Mouse (Mus musculus): ENCODE results near the gene Rassf7. TPM values are rescaled to one million over a fixed set of nuclear protein-coding genes. Genes with fewer than 3 reads are reported as not detected.

Rassf7 gene
- polyA plus RNA-seq, 1 experiment from 2014 or later = 0.60 TPM

- H3K36me3 ChIP-seq (ENCODE audit: inconsistent target) = no peaks in the 10 kb centered on the region
- no peaks in the 10 kb centered on the region for H3K79me2 ChIP-seq (ENCODE audit: inconsistent target)
- 93% methylated on average over 14 of the region's 14 CpGs for WGBS (ENCODE audit: missing documents)
- no peak overlapping the region for H3K4me3 ChIP-seq (ENCODE audit: inconsistent target)
- H3K27ac ChIP-seq = no peak overlapping the region
Observed at GRCm38 (mm10) chr7:141210606-141211131, 5.0 kb upstream of the Rassf7 start.

- Histone ChIP-seq H3K27ac (no peak overlapping the region), H3K36me3 (ENCODE audit: inconsistent target) (no peaks in the 10 kb centered on the region), H3K4me3 (ENCODE audit: inconsistent target) (no peak overlapping the region), H3K79me2 (ENCODE audit: inconsistent target) (no peaks in the 10 kb centered on the region)
- WGBS (ENCODE audit: missing documents) = 92% methylated on average over 3 of the region's 3 CpGs
Observed at GRCm38 (mm10) chr7:141213133-141213532, 2.5 kb upstream of the Rassf7 start.

GRCm38 (mm10) chr7:141213605-141214235 lies 1.9 kb upstream of the Rassf7 start, which contains the start of gene Lmntd2:
TSS of gene Lmntd2 (minus strand) at chr7:141214080.
- WGBS (ENCODE audit: missing documents) = 94% methylated on average over 11 of the region's 11 CpGs
- H3K36me3 ChIP-seq (ENCODE audit: inconsistent target) = no peaks in the 10 kb centered on the region
- H3K27ac ChIP-seq = no peak within 1 kb of the TSS
- H3K4me3 ChIP-seq (ENCODE audit: inconsistent target) = no peak within 1 kb of the TSS; the same call in 1 of the 2 replicates
- no peaks in the 10 kb centered on the region for H3K79me2 ChIP-seq (ENCODE audit: inconsistent target)

GRCm38 (mm10) chr7:141214310-141214709 lies 1.4 kb upstream of the Rassf7 start:
- WGBS (ENCODE audit: missing documents) = 93% methylated on average over 3 of the region's 3 CpGs
- no peak overlapping the region for H3K4me3 ChIP-seq (ENCODE audit: inconsistent target)
- H3K79me2 ChIP-seq (ENCODE audit: inconsistent target) = no peaks in the 10 kb centered on the region
- H3K27ac ChIP-seq = no peak overlapping the region
- H3K36me3 ChIP-seq (ENCODE audit: inconsistent target) = no peaks in the 10 kb centered on the region

- 2% methylated on average over 30 of the region's 42 CpGs for WGBS (ENCODE audit: missing documents)
- Histone ChIP-seq H3K27ac (no peak overlapping the region), H3K36me3 (ENCODE audit: inconsistent target) (no peaks in the 10 kb centered on the region), H3K79me2 (ENCODE audit: inconsistent target) (no peaks in the 10 kb centered on the region), H3K4me3 (ENCODE audit: inconsistent target) (peak overlapping the region; percentile 59)
Observed at GRCm38 (mm10) chr7:141215880-141216733, 447 bp downstream of the Rassf7 start.

GRCm38 (mm10) chr7:141216894-141217293 lies 1.2 kb downstream of the Rassf7 start:
- Histone ChIP-seq H3K27ac (no peak overlapping the region), H3K4me3 (ENCODE audit: inconsistent target) (no peak overlapping the region), H3K36me3 (ENCODE audit: inconsistent target) (no peaks in the 10 kb centered on the region), H3K79me2 (ENCODE audit: inconsistent target) (no peaks in the 10 kb centered on the region)
- WGBS (ENCODE audit: missing documents) = 92% methylated on average over 11 of the region's 11 CpGs

GRCm38 (mm10) chr7:141217343-141218013 lies 1.8 kb downstream of the Rassf7 start:
- no peaks in the 10 kb centered on the region for H3K79me2 ChIP-seq (ENCODE audit: inconsistent target)
- 99% methylated on average over 16 of the region's 17 CpGs for WGBS (ENCODE audit: missing documents)
- H3K27ac ChIP-seq = no peak overlapping the region
- H3K36me3 ChIP-seq (ENCODE audit: inconsistent target) = no peaks in the 10 kb centered on the region
- H3K4me3 ChIP-seq (ENCODE audit: inconsistent target) = no peak overlapping the region

- Histone ChIP-seq H3K27ac (no peak overlapping the region), H3K79me2 (ENCODE audit: inconsistent target) (no peaks in the 10 kb centered on the region), H3K36me3 (ENCODE audit: inconsistent target) (no peaks in the 10 kb centered on the region), H3K4me3 (ENCODE audit: inconsistent target) (no peak overlapping the region)
- 97% methylated on average over 3 of the region's 3 CpGs for WGBS (ENCODE audit: missing documents)
Observed at GRCm38 (mm10) chr7:141218141-141218540, 2.5 kb downstream of the Rassf7 start.

GRCm38 (mm10) chr7:141218557-141219133 lies 3.0 kb downstream of the Rassf7 start:
- WGBS (ENCODE audit: missing documents) = 98% methylated on average over 5 of the region's 5 CpGs
- Histone ChIP-seq H3K79me2 (ENCODE audit: inconsistent target) (no peaks in the 10 kb centered on the region), H3K27ac (no peak overlapping the region), H3K4me3 (ENCODE audit: inconsistent target) (no peak overlapping the region), H3K36me3 (ENCODE audit: inconsistent target) (no peaks in the 10 kb centered on the region)

- no peaks in the 10 kb centered on the region for H3K79me2 ChIP-seq (ENCODE audit: inconsistent target)
- peak overlapping the region; percentile 31 for H3K27ac ChIP-seq
- no peaks in the 10 kb centered on the region for H3K36me3 ChIP-seq (ENCODE audit: inconsistent target)
- 80% methylated on average over 1 of the region's 1 CpGs for WGBS (ENCODE audit: missing documents)
- H3K4me3 ChIP-seq (ENCODE audit: inconsistent target) = no peak overlapping the region
Observed at GRCm38 (mm10) chr7:141219558-141220099, 4.0 kb downstream of the Rassf7 start.

GRCm38 (mm10) chr7:141220377-141220776 lies 4.7 kb downstream of the Rassf7 start:
- WGBS (ENCODE audit: missing documents) = 100% methylated on average over 1 of the region's 1 CpGs
- Histone ChIP-seq H3K4me3 (ENCODE audit: inconsistent target) (peak overlapping the region; percentile 46), H3K27ac (peak overlapping the region; percentile 42; the same call in 1 of the 2 replicates), H3K79me2 (ENCODE audit: inconsistent target) (no peaks in the 10 kb centered on the region), H3K36me3 (ENCODE audit: inconsistent target) (no peaks in the 10 kb centered on the region)

- no peaks in the 10 kb centered on the region for H3K36me3 ChIP-seq (ENCODE audit: inconsistent target)
- WGBS (ENCODE audit: missing documents) = 30% methylated on average over 36 of the region's 44 CpGs
- no peaks in the 10 kb centered on the region for H3K79me2 ChIP-seq (ENCODE audit: inconsistent target)
- peak overlapping the region; percentile 46 for H3K4me3 ChIP-seq (ENCODE audit: inconsistent target)
- peak overlapping the region; percentile 42 for H3K27ac ChIP-seq
Observed at GRCm38 (mm10) chr7:141221249-141222125, 5.8 kb downstream of the Rassf7 start.

GRCm38 (mm10) chr7:141222126-141222467 lies 6.4 kb downstream of the Rassf7 start:
- Histone ChIP-seq H3K27ac (peak overlapping the region; percentile 37), H3K79me2 (ENCODE audit: inconsistent target) (no peaks in the 10 kb centered on the region), H3K36me3 (ENCODE audit: inconsistent target) (no peaks in the 10 kb centered on the region), H3K4me3 (ENCODE audit: inconsistent target) (no peak overlapping the region)
- 28% methylated on average over 8 of the region's 8 CpGs for WGBS (ENCODE audit: missing documents)
